Mouse (Mus musculus) embryonic facial prominence, embryonic 10.5 days (tissue): ENCODE data around the gene Zfp943. TPM values are rescaled to one million over a fixed set of nuclear protein-coding genes. Genes with fewer than 3 reads are reported as not detected.
"Not testable (repeated sequence)": the region's sequence is repeated elsewhere in the genome, so short reads cannot be mapped to it uniquely, and the experiment has no call there.

Source experiments
- DNase-seq: peaks from one replicate; pipeline ENCODE4 v3.0.0-alpha.2; 2017; ENCODE audit warnings: low spot score
- H3K27ac ChIP-seq: fragments of 300-500 bp; sonication (generic); replicated peaks from 2 replicates; pipeline ENCODE4 v1.5.1; 2016; ENCODE audit warnings: mild to moderate bottlenecking
- H3K27me3 ChIP-seq: fragments of 300-500 bp; sonication (generic); replicated peaks from 2 replicates; pipeline ENCODE4 v1.6.1; 2016; ENCODE audit warnings: low read depth, mild to moderate bottlenecking; ENCODE audit not compliant: poor library complexity, severe bottlenecking
- H3K36me3 ChIP-seq: fragments of 300-500 bp; sonication (generic); replicated peaks from 2 replicates; pipeline ENCODE4 v1.6.1; 2016; ENCODE audit warnings: mild to moderate bottlenecking, moderate library complexity
- H3K4me1 ChIP-seq: fragments of 300-500 bp; sonication (generic); 2 replicates; pipeline ENCODE4 v1.6.1; 2016
- H3K4me3 ChIP-seq: fragments of 300-500 bp; sonication (generic); 2 replicates; pipeline ENCODE4 v1.5.1; 2016; ENCODE audit warnings: mild to moderate bottlenecking, moderate library complexity
- H3K9me3 ChIP-seq: fragments of 300-500 bp; sonication (generic); 2 replicates; pipeline ENCODE4 v1.6.1; 2016; ENCODE audit warnings: mild to moderate bottlenecking
- WGBS: fragments of 180-500 bp; shearing (Covaris S2); methylation state at CpG from one replicate; pipeline ENCODE4 v1.1.7; 2016; 5-methylcytosine and 5-hydroxymethylcytosine counted together
- polyA plus RNA-seq: library from polyadenylated mRNA; unstranded; fragments of >200 nt; fragmentation: Nextera tagmentation; extraction: Ambion mirVana; gene quantifications from 2 replicates; pipeline ENCODE4 v1.2.1, GENCODE M21; 2016

The Zfp943 gene
- 14.1 and 15.6 TPM in 2 replicates for polyA plus RNA-seq

GRCm38 (mm10) chr17:21962107-21962907 is at the start of gene Zfp943, which contains the start of gene Zfp942:
TSS of gene Zfp943 (plus strand) at chr17:21962552.
TSS of gene Zfp942 (minus strand) at chr17:21962464.
- H3K4me1 ChIP-seq = peaks cover 15% of the 10 kb centered on the region
- peak; percentile 78 for DNase-seq
- under 1% methylated on average over 44 of the region's 55 CpGs for WGBS

DNA sequence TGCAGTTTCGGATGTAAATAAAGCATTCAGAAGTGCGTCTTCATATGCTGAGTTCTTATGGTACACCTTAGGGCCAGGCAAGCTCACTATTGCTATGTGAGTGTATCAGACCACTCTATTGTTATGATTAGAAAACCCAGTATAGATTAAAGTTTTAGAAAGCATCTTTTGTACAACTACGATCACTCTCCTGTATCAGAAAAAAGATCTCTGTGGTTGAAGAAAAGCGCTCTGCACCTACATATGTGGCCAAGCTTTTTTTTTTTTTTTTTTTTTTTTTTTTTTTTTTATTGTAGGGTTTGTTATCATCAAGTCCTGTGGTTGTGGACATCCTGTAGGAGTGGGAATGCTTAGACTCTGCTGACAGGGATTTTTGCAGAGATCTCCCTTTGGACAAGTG is 950 bp downstream of the Zfp943 start:
- Histone ChIP-seq H3K4me1 (peaks cover 15% of the 10 kb centered on the region), H3K36me3 (peaks cover 15% of the 10 kb centered on the region), H3K9me3 (peaks cover 7% of the 10 kb centered on the region), H3K4me3 (peak overlapping the region; percentile 72), H3K27ac (no peak overlapping the region), H3K27me3 (no peaks in the 10 kb centered on the region)
- no peak for DNase-seq
- WGBS = 66% methylated on average over 4 of the region's 4 CpGs

More at GRCm38 (mm10) chr17:21962107-21962907, at the start of gene Zfp943, which contains the start of gene Zfp942:
- H3K27me3 ChIP-seq, H3K9me3 ChIP-seq, H3K36me3 ChIP-seq: not testable (repeated sequence)
- Histone ChIP-seq H3K4me3 (peak within 1 kb of the TSS; percentile 72), H3K27ac (peak within 1 kb of the TSS; percentile 89)

GRCm38 (mm10) chr17:22035594-22035993 is 73.2 kb downstream of the Zfp943 start:
- H3K27ac ChIP-seq, H3K4me3 ChIP-seq, H3K27me3 ChIP-seq, H3K36me3 ChIP-seq, DNase-seq, H3K4me1 ChIP-seq: not testable (repeated sequence)
- 33% methylated on average over 1 of the region's 1 CpGs for WGBS
- peaks cover 15% of the 10 kb centered on the region; the same call in 1 of the 2 replicates for H3K9me3 ChIP-seq

- no peak for DNase-seq
- Histone ChIP-seq H3K27ac (no peak overlapping the region), H3K4me3 (no peak overlapping the region), H3K36me3 (no peaks in the 10 kb centered on the region), H3K27me3 (no peaks in the 10 kb centered on the region), H3K4me1 (no peaks in the 10 kb centered on the region), H3K9me3 (peaks cover 32% of the 10 kb centered on the region)
- WGBS = 65% methylated on average over 2 of the region's 2 CpGs
Measured at GRCm38 (mm10) chr17:22049403-22049802, 87.1 kb downstream of the Zfp943 start.

- Histone ChIP-seq H3K4me3 (no peak overlapping the region), H3K36me3 (no peaks in the 10 kb centered on the region), H3K27me3 (no peaks in the 10 kb centered on the region), H3K4me1 (no peaks in the 10 kb centered on the region), H3K9me3 (peaks cover 39% of the 10 kb centered on the region), H3K27ac (no peak overlapping the region)
- DNase-seq = no peak
- 77% methylated on average over 2 of the region's 2 CpGs for WGBS
Measured at GRCm38 (mm10) chr17:22053211-22053610, 90.9 kb downstream of the Zfp943 start.

GRCm38 (mm10) chr17:22081031-22081631 is 118.8 kb downstream of the Zfp943 start:
- Histone ChIP-seq H3K9me3 (0 out of 2 replicates have a peak, but pooled peaks cover 4% of the 10 kb centered on the region), H3K27me3 (peaks cover 14% of the 10 kb centered on the region), H3K36me3 (no peaks in the 10 kb centered on the region), H3K4me3 (peak overlapping the region; percentile 75), H3K27ac (peak overlapping the region; percentile 78), H3K4me1 (0 out of 2 replicates have a peak, but pooled peaks cover 3% of the 10 kb centered on the region)
- DNase-seq = peak; percentile 64
- WGBS = 4% methylated on average over 57 of the region's 57 CpGs

DNA sequence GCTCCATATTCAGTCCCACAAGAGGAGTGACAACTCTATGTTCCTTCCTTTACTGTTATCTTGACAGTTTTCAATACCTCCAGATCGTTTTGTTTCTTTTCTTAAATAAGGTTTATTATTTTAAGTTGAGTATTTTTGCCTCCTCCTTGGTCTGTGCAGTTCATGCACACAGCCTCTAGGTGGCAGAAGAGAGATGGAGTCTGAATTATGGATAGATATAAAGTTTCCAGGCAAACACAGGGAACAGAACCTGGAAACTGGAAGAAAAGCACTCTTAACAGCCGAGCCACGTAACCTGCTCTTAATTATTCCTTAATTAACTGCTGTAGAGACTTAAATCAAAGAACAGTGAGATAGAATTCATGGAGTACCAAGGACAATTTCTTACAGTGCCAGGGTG is 120.9 kb downstream of the Zfp943 start:
- H3K4me1 ChIP-seq, H3K36me3 ChIP-seq, H3K4me3 ChIP-seq, H3K27ac ChIP-seq: not testable (repeated sequence)
- peaks cover 14% of the 10 kb centered on the region for H3K27me3 ChIP-seq
- 0 out of 2 replicates have a peak, but pooled peaks cover 11% of the 10 kb centered on the region for H3K9me3 ChIP-seq
- DNase-seq = peak; percentile 27
- WGBS = 26% methylated on average over 3 of the region's 3 CpGs

DNA sequence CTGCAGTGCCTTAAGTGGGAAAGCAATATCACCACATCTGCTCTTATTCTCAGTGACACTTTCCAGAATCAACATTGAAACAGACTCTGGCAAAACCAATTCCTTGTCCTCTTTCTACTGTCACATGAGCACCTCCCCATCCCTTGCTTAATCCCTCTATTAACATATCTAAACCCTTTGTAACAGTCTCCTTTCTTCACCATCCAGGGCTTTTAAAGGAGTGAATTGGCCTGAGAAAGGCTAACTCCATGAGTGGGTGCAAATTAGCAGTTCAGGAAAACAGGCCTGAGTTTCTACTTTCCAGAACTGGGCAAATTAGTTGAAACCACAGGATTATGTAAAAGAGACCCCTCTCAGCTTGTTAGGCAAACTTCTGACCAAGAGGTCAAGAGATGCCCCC is 156.4 kb downstream of the Zfp943 start:
- DNase-seq = no peak

More for the DNA sequence above, 156.4 kb downstream of the Zfp943 start:
- Histone ChIP-seq H3K9me3 (peaks cover 10% of the 10 kb centered on the region; the same call in 1 of the 2 replicates), H3K4me1 (no peaks in the 10 kb centered on the region), H3K27ac (no peak overlapping the region), H3K36me3 (no peaks in the 10 kb centered on the region), H3K27me3 (no peaks in the 10 kb centered on the region), H3K4me3 (no peak overlapping the region)

Other genes with a start within 250 kb of the Zfp943 start
- 6.1 and 7.7 TPM in 2 replicates for gene Zfp229, start 231.8 kb upstream of the Zfp943 start, polyA plus RNA-seq
- 7.1 and 7.2 TPM in 2 replicates for gene Zfp820, start 116.8 kb upstream of the Zfp943 start, polyA plus RNA-seq
- gene Zfp995, start 52.6 kb upstream of the Zfp943 start, polyA plus RNA-seq = 6.5 and 7.5 TPM in 2 replicates
- gene Zfp942, start 88 bp upstream of the Zfp943 start, polyA plus RNA-seq = 21.8 and 23.8 TPM in 2 replicates
- 2.0 and 2.4 TPM in 2 replicates for gene Zfp947, start 203.6 kb downstream of the Zfp943 start, polyA plus RNA-seq